Mouse (Mus musculus): ENCODE measurements around the gene Atg4c. TPM values are rescaled to one million over a fixed set of nuclear protein-coding genes. Genes with fewer than 3 reads are reported as not detected.

Gene Atg4c
- total RNA-seq, 2 experiments from 2014 or later, result 40.6 to 41.7 TPM

- DNase-seq, result no peak
These were observed 69.9 kb downstream of the Atg4c start for GRCm38 (mm10) chr4:99263663-99264062.

- DNase-seq, result no peak
These were observed 73.2 kb downstream of the Atg4c start for GRCm38 (mm10) chr4:99266843-99267445.

GRCm38 (mm10) chr4:99272860-99273259 lies 79.1 kb downstream of the Atg4c start:
- no peak for DNase-seq

- DNase-seq, result no peak
These were observed 79.7 kb downstream of the Atg4c start for GRCm38 (mm10) chr4:99273466-99273865.

- DNase-seq, result no peak
These were observed 80.2 kb downstream of the Atg4c start for GRCm38 (mm10) chr4:99273979-99274378.

- no peak for DNase-seq
These were observed 85.1 kb downstream of the Atg4c start for GRCm38 (mm10) chr4:99278876-99279275.

- DNase-seq, result no peak
These were observed 88.0 kb downstream of the Atg4c start for GRCm38 (mm10) chr4:99281711-99282110.

GRCm38 (mm10) chr4:99289286-99289685 lies 95.6 kb downstream of the Atg4c start:
- DNase-seq, result no peak

- DNase-seq, result peak; percentile 13 to 15
These were observed 104.9 kb downstream of the Atg4c start for GRCm38 (mm10) chr4:99298676-99299075.

- DNase-seq, result no peak
These were observed 111.1 kb downstream of the Atg4c start for GRCm38 (mm10) chr4:99304793-99305192.

Other genes with a start within 250 kb of the Atg4c start
- gene Angptl3, start 163.0 kb upstream of the Atg4c start, total RNA-seq (2021), result under 1 TPM; 0.47 to 0.66 TPM
- gene Dock7, start 73.0 kb upstream of the Atg4c start, total RNA-seq (2021), result 10 to 100 TPM; 33.4 to 35.9 TPM
- gene Gm12689, start 102.0 kb downstream of the Atg4c start, total RNA-seq (2021), result 1 to 10 TPM in 1 of 2 experiments, under 1 TPM in 1; 0.75 to 1.3 TPM